Mouse (Mus musculus): Measurements from ENCODE around the gene Gamt.

Gene Gamt

DNA sequence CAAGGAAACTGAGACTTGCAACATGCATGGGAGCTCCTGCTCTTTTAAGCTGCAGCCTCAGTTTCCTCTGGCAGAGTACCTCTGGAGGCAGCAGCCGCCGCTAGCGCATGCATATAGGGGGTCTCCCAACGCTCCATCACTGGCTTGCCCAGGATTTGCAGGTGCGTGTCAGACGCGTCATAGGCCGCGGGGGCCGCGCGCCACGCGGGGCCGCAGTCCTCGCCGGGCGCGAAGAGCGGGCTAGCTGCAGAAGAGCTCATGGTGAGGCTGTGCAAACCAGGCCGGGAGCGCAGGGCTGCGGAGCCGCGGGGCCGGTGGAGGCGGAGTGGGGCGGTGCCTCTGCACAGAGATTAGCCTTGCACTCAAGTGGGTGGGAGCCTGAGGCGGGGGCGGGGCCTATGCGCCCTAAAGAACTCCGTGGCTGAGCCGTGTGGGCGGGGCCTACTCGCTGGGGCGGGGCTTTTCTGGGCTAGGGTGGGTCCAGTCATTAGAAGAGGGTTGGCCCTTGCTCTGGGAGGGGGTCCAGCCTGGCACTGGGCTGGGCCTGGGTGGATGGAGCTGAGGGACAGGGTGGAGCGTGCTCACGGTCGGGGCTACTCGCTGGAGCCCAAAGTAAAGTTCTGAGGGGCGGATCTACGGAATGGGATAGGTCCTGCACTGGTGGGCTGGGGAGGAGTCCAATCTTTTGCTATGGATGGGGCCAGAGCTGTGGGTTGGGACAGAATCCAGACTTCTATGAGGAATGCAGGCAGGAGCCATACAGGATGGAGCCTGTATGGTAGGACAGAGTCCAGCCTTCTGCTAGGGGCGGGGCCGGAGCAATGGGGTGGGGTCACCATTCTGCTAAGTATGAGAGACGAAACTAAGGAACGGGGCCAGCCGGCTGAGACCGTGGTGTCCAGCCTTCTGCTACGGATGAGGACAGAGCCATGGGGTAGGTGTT, at the start of gene Gamt, which contains the start of gene Dazap1:
Gamt (minus strand) TSS at position 371 of the 943 bp plus-strand sequence.
Dazap1 (plus strand) TSS at position 845 of the 943 bp plus-strand sequence.
- peak; percentile 93 to 98 for DNase-seq

DNA sequence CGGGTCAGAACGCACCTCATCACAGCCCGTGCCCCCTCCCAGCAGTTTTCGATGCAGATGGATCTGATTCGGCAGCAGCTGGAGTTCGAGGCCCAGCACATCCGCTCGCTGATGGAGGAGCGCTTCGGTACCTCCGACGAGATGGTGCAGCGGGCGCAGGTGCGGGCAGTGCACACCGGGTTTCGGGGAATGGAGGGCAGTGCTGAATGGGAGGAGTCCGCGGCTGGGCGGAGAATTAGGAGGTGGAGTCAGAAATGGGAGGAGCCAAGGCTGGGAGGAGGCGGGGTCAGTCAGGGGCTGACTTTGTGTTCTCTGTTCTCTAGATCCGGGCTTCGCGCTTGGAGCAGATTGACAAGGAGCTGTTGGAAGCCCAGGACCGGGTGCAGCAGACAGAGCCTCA, 44.0 kb upstream of the Gamt start:
- peak; percentile 47 to 58 for DNase-seq

- DNase-seq = no peak
These were observed 43.6 kb upstream of the Gamt start for GRCm38 (mm10) chr10:80304458-80304857.

DNA sequence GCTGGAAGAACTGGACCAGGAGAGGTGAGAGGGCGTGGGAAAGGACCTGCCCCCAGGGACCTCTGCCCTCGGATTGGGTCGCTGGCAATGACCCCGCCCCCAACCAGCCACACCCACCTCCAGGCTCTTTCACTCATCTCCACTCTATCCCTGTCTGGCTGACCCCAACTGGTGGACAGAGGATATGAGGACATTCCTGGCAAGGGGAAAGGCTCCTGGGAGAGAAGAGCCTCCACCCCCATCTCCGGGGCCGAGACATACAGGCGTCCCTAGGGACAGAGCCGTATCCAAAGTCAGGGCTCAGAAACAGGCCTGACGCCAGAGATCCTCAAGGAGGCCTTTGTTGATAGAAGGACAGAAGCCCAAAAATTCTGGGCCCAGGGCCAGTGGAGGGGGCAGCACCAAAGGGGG, 41.7 kb upstream of the Gamt start:
- DNase-seq = no peak

DNA sequence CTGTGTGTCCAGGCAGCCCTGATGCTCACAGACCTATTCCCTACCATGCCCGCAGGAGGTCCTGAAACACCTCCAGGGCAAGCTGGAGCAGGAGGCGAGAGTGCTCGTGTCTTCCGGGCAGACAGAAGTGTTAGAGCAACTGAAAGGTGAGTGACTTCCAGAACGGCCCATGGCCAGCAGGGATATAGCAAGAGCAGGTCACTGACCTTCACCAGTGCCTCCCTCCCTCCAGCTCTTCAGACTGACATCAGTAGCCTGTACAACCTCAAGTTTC, 41.2 kb upstream of the Gamt start:
- DNase-seq = no peak

- DNase-seq = no peak
These were observed 40.7 kb upstream of the Gamt start for GRCm38 (mm10) chr10:80301256-80302081.

- no peak for DNase-seq
These were observed 39.9 kb upstream of the Gamt start for GRCm38 (mm10) chr10:80300672-80301181.

DNA sequence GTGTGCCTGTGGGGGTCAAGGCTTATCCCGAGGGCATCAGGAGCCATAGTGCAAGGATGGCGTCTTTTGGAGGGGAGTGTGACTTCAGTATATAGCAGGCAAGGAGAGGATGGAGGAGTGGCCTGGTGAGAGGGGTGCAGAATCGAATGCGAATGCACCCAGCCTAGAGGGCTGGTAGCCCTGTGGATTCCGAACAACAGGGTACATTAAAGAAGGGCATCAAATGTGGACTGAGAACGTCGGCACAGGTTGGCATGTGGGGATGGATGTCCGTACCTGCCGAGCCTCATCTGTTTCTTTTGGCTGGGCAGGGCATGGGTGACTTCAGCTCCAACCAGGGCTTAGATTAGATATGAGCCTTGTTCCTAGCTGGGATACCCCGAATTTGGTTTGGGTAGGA, 39.0 kb upstream of the Gamt start:
- DNase-seq = no peak

GRCm38 (mm10) chr10:80299301-80299700, 38.5 kb upstream of the Gamt start:
- DNase-seq = no peak

DNA sequence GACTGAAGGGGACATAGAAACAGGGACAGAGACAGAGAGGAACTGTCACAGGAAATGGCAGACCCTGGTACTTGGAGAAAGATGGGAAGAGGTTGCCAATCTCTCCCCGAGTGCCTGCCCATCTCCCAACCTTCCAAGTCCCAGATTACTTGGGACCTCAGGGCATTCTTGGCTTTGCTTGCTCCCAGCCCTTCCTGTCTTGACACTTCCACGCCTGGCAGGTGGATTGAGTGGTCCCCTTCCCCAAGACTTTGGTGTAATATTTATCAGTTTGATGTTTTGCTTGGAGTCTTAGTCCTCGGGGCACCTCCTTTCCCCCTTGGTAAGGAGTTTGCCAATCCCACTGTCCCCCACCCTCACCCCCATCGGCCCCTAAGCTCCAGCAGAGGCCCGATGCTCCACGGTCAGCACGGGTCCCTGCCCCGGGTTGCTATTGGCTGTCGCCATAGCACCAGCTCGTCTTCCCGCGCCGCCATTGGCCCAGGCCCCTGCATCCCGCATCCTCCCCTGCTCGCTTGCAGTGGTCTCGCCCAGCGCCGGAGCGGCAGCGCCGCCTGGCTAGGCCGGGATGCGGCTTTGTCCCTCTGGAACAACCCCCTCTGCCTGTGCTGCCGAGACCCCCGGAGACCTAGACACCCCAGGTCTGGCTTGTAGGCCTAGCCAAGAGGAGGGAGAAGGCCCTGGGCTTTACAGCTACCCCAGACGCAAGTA, 37.9 kb upstream of the Gamt start:
- no peak for DNase-seq

- DNase-seq = no peak
These were observed 36.8 kb upstream of the Gamt start for GRCm38 (mm10) chr10:80297526-80298133.

DNA sequence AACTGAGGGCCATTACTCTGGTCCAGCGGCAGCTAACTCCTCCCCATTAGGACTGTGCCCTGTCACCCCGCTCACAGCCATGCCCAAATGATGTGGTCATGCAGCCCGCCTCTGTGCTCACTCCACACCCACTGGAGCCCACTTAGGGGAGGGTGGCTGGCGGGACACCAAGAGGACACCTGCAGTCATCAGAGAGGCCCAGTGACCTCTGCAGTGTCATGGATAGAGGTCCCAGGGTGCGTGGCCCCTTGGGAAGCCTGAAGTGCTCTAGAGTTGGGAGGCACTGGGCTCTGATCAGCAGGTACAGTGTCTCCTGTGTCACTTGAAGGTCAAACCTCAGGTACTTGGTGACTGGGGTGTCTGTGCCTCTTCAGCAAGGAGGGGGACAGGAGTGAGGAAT, 36.0 kb upstream of the Gamt start:
- no peak for DNase-seq

DNA sequence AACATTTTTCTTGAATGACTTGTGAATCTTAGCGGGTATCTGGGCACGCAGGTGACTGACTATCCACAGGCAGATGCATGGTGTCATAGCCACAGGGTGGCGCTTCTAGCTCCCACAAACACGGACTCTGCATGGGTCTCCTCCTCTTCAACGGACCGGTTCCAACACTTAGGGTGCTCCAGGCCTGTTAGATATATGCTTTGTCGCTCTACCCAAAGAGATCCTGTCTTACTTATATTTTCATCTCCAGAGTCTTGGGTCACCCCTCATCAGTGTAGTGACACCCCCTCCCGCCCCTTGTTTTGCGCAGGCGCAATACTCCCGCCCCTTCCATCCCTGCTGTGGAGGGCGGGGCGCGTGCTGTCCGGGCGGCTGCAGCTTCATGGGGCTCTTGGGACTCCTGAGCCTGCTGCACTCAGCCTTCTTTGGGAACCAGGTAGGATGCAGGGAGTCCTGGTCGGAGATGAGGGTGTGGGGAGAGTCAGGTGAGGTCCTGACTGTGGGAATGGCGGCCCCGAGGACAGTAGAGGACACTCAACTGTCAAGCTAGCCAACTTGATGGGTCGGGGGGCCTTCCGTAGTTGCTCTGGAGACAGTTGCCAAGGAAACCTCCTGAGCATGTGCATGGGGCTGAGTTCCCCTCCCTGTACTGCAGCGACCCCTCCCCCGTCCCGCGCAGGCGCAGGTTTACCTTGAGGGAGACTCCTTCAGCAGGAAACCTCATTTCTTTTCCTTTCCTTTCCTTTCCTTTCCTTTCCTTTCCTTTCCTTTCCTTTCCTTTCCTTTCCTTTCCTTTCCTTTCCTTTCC, 35.0 kb upstream of the Gamt start, which contains the start of gene Apc2:
Apc2 (plus strand) TSS at position 360 of the 808 bp plus-strand sequence.
- DNase-seq = peak; percentile 53 to 67

DNA sequence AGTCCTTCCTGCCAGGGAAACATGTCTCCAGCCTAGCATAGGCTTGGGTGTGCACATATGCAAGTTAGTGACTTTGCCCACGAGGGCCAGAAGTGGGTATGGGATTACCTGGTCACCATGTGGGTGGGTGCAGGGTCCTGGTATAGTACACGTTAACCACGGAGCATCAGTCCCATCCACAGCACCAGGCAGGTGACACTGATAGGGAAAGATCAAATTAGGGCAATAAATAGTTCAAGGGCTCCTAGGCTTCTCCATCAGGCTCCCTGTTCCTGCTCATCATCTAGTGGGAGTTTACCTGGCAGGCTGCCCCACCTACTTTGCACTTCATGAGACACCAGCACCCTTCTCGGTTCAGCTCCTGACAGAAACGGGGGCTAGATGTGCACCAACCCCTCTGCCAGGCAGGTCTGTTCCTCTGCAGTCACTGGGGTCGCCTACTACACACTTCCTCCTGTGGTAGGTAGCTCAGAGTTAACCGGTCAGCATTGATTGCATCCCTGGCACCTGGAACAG, 34.0 kb upstream of the Gamt start:
- no peak for DNase-seq

- no peak for DNase-seq
These were observed 33.5 kb upstream of the Gamt start for GRCm38 (mm10) chr10:80294311-80294710.

- DNase-seq = no peak
These were observed 32.5 kb upstream of the Gamt start for GRCm38 (mm10) chr10:80293325-80293724.

GRCm38 (mm10) chr10:80292251-80293146, 31.7 kb upstream of the Gamt start, which contains the start of gene Rps15:
Gene Rps15, plus strand, starts transcription at chr10:80292453.
- peak; percentile 90 to 93 for DNase-seq

DNA sequence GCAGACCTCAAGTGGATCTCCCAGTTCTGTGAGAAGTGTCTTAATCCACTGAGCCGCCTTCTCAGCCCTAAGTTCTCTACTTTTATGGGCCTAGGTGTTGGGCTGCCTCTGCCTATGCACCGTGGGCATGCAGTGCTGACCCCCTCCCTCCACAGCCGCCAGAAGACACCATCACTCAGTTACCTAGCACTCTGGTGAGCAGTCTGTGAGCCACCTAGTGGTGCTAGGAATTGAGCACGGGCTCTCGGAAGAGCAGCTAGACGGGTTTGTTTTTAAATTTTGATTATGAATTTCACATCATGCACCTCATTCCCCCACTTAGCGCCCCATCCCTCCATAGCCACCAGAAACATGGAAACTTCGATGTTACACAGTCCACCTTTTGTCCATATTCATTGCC, 27.8 kb upstream of the Gamt start:
- DNase-seq = no peak

- DNase-seq = no peak
These were observed 27.3 kb upstream of the Gamt start for GRCm38 (mm10) chr10:80288097-80288496.
